Mouse (Mus musculus) lung, postnatal 36 days (tissue): ENCODE measurements at regions not wholly inside any gene's neighbourhood (a gene's known extent, or its start where the extent isn't known, plus 50 kb on each side); places are given as distances from the start of the nearest gene placed in this dataset.

Experiments
- DNase-seq: peaks from one replicate; pipeline ENCODE4 v3.0.0; 2022; ENCODE audit warnings: mixed read lengths

DNA sequence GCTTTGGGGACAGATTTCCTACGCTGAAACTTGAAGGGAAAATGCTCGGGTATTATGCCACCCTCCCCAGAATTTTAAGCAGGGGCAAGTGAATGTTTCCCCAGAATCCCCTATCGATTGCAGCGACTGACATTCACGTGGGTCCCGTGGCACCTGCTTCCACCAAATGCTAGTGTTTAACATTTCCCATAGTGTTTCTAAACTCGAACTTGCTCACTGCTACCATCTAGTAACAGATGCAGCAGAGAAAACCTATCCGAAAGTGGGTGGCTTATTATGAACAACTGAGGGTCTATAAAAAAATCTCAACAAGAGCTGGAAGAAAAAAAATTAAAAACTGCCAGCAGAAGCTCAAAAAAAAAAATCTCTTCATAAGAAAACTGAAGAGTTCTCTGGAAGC, 284.2 kb downstream of the Rnf144a start:
- no peak for DNase-seq

DNA sequence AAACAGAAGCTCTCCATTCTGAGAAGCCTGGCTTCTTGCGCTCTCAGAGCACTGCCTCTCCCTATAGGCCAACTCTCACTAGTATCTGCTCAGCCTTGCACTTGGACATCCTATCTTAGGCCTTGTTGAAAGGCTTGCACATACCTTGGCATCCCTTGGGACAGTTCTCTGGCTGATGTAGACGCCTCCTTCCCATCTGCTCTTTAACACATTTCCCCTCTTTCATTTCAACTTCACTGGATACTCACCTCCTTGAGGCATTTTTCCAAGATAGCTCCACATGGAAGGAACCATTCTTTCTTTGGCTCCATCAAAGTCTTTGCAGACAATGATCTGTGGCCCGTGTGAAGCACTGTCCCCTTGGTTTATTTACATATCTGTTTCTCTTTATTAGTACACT, 285.0 kb downstream of the Rnf144a start:
- DNase-seq = no peak

DNA sequence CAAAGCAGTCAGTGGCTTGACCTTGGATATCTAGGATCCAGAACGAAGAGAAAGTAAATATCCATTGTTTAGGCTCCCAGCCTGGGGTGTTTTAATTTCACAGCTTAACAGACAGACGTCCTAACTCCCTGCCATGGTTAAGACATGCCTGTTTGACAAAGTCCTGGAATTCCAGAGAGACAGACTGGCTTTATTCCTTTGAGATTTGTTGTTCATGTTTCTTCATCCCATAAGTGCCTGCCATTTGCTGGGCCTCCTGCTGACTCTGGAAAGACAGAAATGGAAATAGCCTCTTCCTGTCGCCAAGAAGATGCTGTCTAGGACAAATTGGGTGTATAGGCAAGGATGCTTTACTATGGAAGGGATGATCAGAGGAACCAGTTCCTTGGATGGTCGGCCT, 285.5 kb downstream of the Rnf144a start:
- DNase-seq = no peak

DNA sequence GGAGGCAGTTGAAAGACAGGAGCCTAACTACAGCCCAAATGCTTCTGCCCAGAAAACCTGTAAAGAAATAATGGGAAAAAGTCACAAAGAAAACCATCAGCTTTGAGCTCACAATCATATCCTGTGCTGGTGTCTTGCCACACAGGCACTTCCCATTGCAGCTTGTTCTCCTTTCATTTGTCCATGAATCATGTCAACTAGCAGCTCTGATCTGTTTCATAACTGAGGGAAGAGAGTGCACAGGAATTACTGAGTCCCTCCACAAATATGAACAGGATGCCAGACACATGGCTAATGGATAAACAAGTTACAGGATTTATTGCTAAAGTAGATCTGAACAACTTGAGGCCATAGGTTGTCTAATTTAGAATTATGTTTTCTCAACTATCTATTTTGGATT, 286.2 kb downstream of the Rnf144a start:
- DNase-seq = no peak

DNA sequence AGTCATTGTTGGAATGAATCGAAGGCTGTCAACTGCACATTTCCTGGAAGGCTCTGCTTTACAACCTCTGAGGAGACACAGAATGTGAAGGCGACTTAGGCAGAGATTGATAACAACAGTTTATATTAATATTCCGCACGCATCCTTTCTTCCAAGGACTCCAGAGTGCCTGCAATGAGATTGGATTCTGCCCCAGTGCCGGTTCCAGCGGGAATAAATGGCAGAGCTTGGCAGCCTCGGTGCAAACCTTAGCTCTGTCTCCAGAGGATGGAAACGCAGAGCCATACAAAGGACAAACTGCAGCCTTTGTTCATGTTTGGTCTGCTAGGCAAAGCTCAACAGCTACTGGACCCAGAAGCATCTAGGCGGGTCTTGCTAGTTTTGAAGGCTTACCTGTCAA, 288.8 kb downstream of the Rnf144a start:
- no peak for DNase-seq

DNA sequence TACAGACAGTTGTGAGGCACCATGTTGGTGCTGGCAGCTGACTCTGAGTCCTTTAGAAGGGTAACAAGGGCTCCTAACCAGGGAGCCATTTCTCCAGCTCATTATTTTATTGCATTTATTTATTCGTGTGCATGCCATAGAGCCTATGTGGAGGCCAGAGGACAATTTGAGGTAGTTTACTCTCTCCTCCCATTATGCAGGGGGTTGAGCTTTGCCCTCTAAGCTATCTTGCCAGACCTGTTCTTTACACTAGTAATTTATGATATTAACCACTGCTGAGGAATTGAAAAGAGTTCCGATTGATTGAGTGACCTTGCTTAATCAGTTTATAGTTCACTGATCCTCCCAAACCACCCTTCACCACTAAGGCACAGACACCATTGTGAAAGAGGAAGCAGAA, 290.8 kb downstream of the Rnf144a start:
- no peak for DNase-seq

DNA sequence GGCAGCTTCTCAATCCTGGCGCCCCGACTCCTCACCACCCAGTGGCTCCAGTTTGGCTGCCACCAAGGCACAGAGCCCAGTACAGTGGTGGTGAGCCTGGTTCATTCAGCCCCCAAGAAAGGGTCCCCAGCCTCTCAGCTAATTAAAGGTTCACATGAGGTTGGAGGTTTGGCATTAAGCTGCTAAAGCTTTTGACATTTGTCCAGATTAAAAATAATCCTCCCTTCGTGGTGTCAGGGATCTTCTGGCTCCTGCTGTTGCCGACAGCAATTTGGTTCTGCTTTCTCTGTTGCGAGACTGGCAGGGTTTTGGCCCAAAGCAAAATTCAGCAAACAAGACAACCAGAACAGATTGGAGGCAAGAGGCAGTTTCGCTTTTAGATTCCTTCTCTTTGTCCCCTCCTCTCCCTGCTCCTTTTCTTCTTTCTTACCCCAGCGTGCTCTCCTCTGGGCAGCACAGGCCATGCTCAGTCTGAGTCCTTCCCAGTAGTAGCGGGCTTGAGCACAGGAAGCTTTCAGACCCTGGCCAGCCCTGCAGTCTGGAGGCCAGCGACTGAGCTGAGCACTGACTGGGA, 299.6 kb downstream of the Rnf144a start:
- DNase-seq = no peak

DNA sequence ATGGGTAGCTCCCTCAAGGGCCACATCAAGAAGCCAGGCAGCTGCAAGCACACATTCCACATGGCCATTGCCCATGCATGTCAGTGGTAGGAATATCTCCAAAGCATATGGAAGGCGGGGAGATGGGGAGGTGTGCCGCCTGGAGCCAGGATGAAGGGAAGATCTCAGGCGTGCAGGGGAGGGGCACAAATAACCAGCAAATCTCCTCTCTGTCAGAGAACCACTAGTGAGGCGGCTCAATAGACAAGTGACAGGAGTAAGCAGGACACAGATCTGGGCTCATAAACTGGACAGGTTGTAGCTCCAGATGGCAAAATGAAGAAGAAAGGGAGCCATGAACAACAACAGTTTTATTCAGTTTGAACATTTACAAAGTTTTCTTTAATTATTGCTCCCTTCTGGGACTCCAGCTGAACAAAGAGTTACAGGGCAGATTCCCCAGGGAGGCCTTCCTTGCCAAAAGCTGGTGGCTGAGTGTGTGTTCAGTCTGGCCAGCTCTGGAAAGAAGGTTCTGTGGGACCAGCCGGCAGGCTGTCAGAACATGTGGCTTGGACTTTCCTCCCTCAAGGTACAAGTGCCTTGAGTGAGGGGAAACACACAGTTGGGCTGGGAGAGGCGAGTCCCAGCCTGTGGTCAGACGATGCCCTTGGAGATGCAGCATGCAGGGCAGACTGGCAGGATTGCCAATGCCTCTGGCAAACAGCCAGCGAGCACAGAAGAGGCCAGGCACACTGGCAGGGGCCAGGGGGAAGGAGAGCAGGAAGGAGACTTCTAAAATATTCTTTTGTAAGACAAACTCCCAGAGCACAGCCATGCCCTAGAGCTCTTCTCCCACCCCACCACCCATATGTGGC, 302.7 kb downstream of the Rnf144a start:
- DNase-seq = peak; percentile 35

DNA sequence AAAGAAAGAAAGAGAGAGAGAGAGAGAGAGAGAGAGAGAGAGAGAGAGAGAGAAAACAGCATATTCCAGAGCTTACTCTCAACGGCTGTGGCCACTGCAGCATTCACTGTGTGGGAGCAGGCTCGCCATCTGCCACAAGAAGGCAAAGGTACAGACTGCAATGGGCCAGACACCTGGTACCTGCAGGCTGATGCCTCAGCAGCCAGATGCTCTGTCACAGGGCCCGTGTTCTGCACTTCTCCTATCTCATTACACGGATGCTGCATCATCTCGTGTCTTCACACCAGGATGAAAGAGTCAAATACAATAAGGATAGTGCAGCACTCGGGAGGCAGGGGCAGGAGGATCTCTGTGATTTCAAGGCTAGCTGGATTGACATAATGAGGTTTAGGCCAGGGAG, 305.2 kb downstream of the Rnf144a start:
- DNase-seq = no peak

DNA sequence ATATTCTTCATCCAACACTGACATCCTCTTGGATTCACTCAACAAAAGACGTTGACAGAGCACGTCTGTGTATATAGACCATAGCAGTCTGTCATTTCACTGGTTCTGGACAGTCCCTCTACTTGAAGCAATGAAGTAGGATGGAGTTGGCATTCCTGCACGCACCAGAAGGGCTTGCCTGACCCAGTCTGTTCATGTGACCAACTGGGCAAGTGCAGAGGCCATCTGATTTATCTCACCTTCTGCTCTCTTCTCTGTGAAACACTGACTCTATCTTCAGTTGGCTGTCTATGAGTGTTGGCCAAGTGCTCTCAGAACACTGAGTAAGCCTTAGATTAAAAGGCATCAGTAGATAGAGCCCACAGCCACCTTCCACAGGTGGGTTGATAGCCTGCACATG, 310.7 kb downstream of the Rnf144a start:
- DNase-seq = no peak

DNA sequence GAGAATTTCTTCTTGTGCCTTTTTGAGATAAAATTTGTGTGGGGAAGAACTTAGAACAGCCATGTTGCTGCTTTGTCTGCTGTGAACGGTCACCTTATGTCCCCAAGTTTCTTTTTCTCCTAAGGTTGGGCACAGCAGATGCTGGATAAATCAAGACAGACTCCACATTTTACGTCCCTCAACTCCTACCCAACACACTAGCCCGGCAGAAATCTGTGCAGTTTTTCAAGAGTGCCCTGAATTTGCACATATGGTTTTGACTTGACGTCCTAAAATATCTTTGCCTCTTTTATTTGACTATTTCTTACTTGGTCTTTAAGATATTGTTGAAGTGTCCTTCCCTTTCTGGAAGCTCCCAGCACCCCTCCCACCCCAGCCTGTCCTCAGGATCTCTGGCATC, 312.7 kb downstream of the Rnf144a start:
- DNase-seq = no peak

DNA sequence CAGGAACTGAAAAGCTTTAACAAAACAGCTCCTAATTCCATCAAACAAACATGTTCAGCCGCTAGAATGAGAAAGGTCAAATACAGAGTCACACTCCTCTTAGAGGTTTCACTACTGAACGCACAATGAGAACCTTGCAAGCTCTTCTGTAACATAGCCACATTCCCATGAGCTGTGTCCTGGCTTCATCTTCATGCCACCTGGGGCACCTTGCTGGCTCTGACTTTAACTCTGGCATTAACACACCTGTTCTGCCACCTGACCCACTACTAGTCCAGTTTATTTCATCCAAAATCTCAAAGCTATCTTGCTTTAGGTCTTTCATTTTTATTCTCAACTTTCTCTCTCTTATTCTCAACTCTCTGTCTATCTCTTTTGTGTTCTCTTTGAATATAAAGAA, 314.9 kb downstream of the Rnf144a start:
- no peak for DNase-seq

DNA sequence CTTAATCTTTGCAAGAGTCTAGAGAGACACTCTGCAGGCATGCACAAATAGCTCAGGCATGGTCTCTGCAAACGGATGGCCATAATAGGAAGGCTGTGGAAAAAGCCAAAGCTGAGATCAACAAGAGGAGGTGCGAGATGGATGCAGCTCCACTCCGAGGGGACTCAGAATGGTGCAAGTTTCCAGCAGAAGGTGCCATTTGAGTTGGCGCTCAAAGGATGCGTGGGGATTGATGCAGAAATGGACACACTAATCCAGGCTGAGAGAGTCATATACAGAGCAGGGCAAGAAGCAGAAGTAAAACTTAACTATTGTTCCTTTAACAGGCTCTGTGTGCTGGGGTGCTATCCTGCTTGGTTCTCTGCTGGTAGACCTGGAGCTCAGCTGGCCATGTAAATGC, 315.9 kb downstream of the Rnf144a start:
- DNase-seq = no peak

DNA sequence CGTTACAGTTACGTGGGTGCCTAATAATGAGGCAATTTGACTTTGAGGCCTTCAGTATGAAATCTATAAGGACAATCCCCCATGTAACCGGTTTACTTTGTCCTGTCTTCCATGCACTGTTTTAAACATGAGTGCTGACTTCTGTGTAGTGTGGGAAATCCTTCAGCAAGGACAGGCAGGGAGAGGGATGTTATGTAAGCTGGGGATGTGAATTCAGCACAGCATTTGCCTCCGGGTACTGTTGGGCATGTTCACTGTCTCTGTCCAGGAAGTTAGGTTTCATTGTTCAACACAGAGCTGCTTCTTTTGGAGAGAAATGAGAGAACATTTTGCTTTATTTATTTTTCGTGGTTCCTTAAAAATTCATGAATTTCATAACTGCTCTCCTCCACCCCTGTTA, 322.7 kb downstream of the Rnf144a start:
- no peak for DNase-seq

DNA sequence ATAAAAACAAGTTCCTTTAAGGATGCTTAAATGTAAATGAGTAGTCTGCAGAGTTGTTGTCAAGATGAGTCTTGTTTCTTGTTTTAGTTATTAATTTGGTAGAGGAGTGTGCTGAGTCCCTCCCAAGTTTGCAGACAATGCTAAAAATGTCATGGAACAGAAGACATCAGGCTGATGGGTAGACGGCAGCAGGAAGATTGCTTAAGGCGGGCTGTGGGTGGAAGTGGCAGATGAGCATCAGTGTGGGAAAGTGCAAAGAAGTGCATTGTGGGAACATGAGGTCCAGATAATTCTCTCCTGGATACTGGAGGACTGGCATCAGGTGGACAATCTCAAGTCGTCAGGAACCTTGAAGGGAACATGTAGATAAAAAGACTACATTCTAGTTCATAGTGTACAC, 323.2 kb downstream of the Rnf144a start:
- DNase-seq = no peak

DNA sequence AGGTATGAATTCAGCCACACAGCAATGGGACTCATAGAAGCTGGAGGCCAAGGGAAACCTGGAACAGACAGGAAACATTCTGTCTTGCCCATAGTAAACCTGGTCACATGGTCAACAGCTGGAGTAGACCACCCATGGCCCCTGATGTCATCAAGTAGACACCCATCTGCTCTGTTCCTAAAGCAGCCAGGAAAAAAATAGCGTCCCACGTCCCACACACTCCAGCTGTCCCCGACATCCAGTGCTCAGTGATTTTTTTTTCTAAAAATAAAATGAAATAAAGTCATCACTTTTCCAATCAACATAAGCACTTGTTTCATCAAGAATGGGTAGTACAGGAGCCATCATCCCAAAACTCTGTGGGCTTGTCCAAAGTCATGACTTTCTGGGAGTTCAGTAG, 326.7 kb downstream of the Rnf144a start:
- no peak for DNase-seq

DNA sequence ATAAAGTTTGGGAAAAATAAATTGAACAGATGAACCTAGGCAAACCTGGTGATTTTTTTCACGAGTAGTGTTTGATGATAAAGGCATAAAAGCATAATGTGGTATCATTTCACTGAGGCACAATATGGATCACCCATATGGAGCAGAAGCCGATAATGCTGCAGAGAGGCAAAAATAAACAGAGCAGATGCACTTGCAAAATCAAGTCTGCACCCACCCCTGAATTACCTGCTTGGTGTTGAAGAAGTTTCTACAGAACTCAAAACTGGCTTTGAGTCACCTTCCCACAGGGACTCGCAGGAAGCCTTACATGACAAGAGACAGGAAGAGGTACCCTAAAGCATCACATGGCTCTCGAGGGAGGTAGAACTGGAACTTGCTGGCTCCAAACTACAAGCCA, 328.1 kb downstream of the Rnf144a start:
- DNase-seq = no peak

DNA sequence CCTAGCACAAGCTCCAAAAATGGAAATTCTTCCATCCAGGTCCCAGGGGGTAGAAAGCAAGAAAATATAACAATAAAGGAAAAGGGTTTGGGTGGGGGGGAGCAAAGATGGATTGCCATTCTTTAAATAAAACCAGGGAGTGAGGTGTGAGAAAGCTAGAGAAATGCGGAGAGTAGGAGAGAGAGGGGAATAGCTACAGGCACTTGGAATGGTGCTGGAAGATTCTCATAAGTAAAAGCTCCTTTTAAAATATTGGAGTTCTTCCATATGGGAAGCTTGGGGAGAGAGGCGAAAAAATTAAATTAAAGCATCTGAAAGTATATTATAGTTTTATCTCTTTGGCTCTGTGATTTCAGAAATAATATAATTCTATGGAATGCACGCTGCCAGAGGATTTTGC, 328.6 kb downstream of the Rnf144a start:
- DNase-seq = no peak

DNA sequence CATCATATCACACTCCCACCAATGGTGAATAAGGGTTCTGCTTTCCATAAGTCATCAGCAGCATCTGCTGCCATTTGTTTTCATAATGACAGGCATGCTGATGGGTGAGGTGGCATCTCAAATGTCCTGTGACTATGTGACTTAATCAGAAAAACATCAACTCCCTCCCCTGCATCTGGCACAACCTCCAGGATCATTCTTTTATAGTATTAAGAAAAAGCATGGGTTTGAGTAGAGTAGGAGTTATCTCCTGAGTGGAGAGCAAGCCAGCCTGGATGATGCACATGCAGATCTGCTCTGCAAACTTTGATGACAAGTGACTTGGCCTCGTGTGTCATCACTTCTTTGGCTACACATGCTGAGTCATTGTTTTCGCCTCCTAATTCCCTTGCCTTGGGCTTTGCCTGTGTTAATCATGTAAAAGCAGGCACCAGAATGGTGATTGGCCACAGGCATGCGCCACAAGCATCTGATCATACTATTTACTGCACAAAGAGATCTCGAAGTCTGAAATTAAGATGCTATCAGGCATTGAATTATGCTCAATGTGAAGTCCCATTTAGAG, 335.9 kb downstream of the Rnf144a start:
- DNase-seq = no peak

DNA sequence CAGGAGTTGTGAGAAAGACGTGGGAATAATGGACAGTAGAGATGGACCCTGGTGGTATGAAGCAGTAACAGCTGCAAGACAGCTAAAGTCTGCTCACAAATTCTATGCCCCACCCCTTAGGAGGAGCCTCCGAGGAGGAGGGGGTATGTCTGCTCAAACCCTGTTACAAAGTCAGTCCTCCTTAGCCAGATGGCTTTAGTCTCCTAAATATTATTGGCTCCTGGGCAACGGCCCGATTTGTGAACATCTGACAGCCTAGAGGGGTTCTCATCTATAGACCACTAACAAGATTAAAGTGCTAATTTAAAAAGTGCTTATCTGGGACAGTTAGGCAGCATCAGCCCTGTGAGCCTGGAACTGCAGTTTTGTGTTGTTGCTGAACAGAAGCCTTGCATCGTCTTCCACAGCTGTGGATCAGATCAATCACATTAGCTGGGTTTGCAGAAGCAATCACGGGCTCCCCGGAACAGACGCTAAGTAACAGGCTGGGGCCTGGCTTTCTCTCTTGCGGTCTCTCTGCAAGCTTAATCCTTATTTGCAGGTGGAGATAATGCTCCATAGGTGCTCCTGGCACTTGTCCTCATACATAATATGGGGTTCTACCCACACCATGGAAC, 339.3 kb downstream of the Rnf144a start:
- no peak for DNase-seq

DNA sequence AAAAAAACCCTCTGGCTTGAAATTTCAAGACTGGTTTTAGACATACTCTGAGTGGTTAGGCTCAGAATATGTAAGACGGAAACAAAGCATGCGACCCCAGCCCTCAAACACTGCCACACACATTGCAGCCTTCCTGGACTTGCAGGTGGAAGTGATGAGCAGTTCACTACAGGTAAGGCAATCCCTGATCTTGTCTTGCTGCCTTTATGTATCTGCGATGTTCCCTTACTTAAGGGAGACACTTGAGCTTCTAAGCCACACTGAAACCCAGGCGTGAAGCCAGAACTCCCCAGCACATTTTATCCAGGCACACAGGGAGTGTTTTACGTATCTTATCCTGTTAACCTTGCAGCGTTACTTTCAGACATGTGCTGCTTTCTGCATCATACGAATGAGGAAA, 342.9 kb downstream of the Rnf144a start:
- DNase-seq = no peak

DNA sequence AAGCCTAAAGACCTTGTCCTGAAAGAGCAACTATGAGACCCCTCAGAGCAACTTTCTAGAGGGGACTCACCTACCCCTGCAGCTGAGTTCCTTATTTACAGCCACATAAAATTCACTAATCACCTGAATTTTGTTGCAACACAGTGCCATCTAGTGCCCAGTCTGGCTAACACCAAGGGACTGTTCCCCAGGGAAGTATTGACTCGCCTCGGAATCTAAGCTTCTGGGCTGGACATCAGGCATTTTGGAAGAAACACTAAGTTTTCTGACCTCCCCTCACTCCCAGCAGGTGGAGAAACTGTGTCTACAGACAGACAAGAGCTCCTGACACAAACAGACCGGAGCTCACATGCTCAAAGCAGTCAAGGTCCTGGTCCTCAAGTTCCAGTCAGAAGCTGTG, 343.4 kb downstream of the Rnf144a start:
- peak; percentile 76 for DNase-seq

DNA sequence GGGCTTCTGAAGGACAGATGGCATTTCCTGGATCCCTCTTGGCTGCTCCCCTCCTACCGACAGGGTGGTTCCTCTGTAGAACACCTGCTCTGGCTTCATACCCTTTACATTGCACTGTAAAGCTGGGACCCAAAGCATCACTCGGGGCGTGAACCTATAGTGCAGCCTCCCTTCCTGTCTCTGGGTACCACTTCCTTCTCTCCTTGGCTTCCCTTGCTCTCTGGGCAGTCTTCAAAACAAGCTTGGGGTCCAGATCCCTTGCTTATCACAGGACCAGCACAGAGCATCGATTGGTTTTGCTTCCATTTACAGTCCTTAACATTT, 346.4 kb downstream of the Rnf144a start:
- DNase-seq = peak; percentile 5
